Mouse (Mus musculus): ENCODE measurements around the gene Ubb.
"Not testable (repeated sequence)": the region's sequence is repeated elsewhere in the genome, so short reads cannot be mapped to it uniquely, and the experiment has no call there.

The Ubb gene

DNA sequence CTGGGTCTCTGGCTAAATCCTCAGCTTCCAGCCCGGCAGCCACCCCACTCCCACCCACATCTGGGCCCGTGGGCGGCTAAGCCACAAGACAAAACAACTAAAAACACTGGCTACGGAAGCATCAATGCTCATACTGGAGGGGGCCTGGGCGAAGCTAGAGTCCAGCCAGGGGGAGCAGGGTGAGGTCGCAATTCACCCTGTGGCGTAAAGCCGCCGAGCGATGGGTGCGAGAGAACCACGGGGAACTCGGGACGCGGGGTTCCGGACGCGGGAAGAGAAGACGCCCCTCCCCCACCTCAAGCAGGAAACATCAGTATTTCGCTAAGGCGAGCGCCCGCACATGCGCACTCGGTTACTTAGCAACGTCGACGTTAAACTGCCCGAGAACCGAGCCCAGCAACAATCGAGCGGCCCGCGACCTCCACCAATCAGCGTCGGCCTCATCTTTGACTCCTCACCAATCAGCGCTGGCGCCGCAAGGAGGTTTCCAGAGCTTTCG, at the start of gene Ubb:
TSS of gene Ubb (plus strand) at position 445 of the 499 bp plus-strand sequence.
- DNase-seq = peak; percentile 98

DNA sequence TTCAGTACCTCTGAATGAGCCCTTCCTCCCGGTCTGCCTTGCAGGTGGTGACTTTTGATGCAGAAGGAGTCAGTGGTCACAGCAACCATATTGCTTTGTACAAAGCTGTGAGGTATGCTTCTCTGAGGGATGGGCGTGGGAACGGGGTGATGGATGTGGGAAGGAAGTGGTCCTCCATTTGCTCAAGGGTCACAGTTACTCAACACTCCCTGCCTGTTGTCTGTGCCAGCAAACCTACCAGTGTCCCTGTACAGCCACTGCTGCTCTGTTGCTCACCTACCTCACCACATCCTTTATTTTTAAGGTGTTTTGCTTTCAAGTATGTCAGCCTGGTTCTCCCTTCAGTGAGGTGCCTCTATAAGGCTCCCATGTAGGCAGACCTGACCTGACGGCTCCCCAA, 43.3 kb upstream of the Ubb start:
- DNase-seq = no peak

DNA sequence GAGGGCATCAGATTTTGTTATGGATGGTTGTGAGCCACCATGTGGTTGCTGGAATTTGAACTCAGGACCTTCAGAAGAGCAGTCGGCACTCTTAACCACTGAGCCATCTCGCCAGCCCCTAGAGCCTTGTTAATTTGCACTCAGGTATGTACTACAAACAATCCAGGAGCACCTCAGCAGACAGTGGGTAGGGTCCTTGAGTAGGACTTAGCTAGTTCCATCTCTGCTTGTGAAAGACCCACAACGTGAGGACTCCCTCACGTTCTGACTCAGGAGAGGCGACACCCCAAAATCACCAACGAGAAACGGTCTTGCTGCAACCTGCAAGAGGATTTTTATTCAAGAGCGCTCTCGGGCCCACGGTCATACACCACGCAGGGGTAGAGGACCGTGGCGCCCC, 42.6 kb upstream of the Ubb start:
- DNase-seq = not testable (repeated sequence)

DNA sequence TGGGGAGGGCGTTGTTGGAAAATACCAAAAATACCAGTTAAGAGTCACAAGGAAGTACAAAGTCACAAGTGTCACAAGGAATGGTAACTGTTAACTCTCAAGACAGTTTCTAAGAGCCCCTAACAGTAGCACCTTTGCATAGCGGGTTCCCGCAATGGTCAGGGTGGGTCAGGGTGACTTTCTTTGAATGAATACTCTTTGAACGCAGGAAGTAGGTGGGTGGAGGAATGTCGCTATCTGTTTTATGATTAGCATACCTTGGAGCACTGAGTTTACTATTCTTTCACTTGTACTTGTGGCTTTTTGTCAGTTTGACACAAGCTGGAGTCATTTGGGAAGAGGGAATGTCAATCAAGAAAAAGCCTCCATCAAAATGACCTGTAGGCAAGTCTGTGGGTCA, 42.2 kb upstream of the Ubb start:
- not testable (repeated sequence) for DNase-seq

DNA sequence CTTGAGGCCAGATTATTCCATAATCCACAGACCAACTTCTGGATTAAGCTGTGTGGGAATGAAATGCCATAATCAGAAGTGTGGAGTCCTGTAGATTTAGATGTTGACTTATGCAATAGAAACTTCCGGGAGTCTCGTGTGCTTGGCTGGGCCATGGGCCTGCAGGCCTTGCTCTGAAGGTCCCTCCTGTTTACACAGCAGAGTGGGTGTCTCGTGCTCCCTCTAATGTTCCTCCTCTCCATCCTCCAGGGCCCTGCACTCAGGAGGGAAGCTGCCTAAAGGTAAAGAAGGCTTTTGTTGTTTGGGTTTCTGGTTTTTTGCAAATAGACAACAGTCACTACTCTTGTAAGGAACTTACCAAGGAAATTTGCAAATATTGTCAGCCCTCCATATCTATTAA, 41.4 kb upstream of the Ubb start:
- no peak for DNase-seq

DNA sequence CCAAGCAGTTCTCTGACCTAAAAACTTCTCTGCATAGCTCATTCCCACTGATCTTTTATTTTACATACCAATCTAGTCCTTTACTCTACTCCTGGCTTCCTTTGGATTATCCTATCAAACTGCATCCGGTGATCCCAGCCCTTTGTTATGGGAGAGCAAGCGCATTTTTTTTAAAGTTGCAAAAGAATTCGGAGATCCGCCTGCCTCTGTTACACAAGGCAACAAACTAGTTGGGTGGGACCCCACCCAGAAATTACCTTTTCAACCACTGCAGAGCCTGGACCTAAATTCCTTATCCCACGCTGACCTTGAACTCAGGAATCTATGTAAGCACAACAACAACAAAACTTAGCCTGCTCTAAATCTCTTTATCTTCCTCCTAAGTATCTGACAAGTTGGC, 40.0 kb upstream of the Ubb start:
- DNase-seq = no peak

DNA sequence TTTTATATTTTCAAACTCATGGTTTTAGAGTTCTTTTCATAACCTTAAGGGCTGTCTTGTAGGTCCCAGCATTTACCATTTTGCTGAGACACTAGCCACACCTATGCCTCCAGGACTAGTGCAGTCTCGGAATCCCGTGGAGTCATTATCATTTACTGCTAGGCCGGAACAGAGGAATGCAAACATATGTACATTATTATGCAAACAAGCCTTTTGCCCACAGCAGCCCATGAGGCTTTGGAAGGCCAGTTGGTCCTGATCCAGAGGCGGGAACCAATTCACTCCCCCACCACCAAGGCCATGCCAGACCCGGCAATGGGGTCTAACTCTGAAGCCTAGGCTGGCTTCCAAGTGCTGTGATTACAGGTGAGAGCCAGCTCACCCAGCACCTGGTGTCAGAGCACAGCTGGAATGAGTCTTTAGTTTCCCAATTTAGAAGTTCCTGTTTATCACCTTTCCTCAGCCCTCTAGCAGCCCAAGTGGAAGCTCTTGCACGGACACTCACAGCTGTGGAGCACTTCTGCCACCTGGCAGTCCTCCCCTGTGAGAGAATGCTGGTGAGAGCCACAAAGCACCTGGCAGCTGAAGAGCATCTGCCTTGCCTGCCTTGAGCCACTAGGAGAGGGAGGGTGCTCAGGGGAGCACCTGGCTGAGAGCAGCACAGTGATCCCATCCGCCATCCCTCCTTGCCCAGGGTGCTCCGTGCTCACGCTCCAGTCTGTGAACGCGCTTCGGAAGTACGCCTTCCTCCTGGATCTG, 39.3 kb upstream of the Ubb start:
- no peak for DNase-seq

DNA sequence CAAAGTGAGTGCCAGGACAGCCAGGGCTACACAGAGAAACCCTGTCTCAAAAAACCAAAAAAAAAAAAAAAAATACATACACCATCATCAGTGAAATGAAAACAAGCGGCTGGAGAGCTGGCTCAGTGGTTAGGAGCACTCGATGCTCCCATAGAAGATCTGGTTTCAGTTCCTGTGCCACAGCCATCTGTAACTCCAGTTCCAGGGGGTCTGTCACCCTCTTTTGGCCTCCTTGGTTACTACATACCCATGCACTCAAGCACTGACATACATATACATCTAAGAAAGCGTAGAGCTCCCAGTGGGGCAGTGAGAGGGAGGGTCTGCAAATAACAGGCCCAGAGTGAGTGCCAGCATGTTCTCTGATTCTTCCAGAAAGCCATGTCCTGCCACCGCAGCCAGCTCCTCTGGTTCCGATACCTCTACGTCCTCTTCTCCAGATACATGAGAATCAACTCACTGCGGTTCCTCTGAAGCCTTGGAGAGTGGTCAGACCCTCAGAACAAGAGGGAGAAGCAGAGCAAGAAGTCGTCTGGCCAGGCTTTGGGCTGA, 38.4 kb upstream of the Ubb start:
- DNase-seq = no peak

DNA sequence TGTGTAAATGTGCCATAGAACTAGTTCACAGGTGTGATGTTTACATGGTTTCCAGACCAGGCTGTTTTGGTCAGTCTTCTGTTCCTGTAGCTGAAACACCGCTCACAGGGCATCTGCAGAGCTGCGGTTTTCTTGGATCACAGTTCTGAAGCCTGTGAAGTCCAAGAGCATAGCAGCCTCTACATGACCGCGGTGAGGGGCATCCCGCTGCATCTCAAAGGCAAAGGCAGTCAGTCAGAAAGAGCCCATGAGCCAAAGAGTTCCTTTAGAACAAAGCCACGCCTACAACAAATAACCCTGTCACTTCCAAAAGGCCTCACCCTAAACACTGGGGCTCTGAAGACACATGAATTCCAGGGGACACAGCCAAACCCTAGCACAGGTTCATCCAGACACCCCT, 37.7 kb upstream of the Ubb start:
- no peak for DNase-seq

DNA sequence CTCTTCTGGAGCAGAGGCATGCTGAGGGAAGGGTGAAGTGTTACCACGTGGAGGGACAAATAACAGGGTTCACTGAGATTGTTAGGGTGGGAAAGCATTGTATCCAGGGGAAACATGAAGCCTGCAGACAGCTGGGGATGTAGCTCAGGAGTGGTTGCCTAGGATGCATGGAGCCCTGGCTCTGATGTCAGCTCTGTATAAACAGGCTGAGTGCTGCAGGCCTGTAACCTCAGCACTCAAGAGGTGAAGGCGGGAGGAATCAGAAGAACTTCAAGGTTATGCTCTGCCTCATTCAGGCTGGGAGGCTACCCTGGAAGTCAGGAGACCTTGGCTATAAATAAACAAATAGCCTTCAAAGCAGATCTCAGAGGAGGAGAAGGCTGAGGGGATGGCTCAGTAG, 32.0 kb upstream of the Ubb start:
- DNase-seq = no peak

DNA sequence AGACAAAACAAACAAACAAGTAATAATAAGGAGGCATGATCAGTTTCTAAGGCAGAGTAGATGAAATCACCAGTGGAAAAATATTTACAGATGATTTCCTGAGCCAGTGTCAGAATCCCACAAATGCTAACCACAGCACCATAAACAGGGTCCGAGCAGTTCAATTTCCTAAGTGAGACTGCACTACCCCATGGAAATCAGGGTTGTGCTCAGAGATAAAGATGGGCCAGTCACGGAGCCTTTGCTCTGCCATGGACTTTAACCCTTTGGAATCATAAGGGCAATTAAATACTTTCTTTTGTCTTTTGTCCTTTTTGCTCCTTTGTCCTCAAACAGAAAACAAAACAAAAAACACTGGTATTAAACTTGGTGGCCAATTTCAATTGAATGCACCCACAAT, 28.7 kb upstream of the Ubb start:
- DNase-seq = no peak

DNA sequence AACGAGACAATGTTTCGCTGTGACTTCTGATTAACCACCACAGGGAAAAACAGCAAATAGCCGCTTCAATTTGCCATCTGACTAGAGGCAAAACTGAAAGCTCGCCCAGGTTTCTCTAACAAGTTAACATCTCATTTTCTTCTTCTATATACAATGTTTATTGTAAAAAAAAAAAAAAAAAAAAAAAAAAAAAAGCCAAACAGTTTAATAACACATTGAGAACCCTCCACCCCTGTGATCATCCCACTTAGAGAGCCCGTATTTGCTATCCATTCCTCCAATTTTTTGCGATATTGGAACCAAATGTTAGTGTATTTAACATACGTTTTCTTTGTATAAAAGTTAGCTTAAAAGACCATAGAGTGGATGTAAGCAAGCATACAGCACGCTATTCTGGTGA, 13.9 kb upstream of the Ubb start:
- no peak for DNase-seq

DNA sequence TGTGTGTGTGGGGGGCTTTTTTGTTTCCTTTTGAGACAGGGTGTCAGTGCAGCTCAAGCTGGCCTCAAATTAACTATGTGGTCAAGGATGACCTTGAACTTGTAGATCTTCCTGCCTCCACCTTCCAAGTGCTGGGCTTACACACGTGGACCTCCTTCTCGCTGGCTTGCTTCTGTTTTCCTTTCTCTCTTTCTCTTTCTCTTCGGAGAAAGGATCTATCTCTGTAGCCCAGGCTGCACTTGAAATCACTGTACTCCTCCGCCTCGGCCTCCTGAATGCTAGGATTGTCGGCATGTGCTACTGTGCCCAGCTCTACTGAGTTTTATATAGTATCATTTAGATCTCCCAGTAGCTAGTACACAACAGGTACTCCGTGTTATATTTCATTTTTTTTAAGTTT, 13.4 kb upstream of the Ubb start:
- DNase-seq = no peak

DNA sequence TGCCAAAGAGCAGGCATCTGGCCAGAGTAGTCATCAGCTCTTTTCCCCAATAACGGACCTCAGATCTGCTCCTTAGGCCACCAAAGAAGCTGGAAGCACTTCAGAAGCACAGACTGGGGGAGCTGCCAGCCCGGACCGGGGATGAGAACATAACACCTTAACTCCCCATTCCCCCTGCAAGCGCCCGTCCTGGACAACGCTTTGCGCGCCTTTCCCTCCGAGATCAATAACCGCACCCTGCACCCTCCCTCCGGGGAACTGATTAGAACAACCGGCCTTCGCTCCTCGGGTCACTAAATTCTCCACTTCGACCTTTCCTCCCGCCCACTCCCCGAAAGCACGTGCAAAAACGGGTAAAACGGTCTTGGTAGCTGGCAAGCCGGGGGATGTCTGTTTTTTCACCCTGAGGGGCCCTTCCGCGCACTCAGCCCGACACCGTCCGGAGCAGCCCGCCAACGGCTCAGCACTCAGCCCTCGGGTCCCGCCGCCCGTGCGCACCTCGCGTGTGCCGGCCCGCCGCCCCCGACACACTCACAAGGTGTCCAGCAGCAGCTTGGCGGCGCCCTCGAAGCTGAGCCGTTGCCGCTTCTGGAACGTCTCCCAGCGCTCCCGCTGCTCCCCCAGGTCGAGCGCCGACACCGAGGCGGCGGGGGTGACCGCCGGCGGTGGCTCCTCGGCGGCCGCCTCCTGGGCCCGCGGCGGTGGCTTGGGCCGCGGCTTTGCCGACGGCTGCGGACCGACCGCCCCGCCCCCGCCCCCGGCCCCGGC, 12.5 kb upstream of the Ubb start:
- peak; percentile 58 for DNase-seq

DNA sequence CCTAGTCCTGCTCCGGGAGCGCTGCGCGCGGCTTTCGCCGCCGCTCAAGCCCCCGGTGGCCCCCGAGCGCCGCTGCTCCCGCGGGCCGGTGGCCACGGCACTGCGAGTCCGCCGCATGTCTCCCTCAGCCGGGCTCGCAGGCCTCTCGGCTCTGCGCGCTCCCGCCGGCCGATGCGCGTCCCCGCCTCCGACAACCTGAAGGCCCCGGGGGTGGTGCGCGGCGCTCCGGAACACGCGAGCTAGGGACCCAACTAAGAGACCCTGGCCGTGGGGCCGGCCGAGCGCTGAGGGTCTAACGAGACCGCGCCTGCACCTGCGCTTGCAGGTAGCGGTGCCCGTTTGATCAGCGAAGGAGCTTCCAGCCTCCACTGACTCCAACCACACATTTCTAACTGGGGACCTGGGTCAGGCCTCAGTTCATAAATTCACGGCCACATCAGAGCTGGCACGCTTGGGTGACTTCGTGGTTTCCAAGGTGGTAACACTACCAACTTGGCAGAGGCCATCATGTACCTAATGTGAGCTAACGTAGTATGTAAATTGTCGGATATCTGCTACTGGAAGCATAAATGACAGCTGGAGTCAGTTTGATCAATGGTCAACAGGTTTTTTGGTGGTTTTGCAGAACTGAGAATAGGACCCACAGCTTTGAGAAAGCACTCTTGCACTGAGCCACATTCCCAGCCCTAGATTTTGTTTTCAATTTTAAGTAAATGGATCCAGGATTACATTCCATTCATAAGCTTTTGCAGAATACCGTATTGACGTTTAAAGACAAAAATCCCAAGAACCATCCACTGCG, 11.7 kb upstream of the Ubb start, which contains the start of gene Cenpv:
TSS of gene Cenpv (minus strand) at position 173 of the 802 bp plus-strand sequence.
- peak; percentile 85 for DNase-seq

DNA sequence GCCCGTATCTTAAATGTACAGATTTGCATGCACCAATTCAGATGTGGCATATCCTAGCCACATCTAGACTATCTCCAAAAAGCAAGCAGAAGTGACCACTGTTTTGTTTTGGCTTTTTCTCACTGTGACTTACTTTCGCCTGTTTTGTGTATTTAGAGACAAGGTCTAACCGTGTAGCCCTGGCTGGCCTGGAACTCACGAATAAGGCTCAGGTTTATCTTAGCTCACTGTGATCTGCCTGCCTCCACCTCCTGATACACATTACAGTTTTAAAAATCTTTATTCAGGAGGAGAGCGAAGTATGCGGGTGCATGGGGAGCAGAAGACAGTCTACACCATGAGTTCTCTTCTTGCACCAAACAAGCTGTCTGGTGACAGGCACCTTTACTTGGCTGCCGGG, 10.8 kb upstream of the Ubb start:
- DNase-seq = no peak

DNA sequence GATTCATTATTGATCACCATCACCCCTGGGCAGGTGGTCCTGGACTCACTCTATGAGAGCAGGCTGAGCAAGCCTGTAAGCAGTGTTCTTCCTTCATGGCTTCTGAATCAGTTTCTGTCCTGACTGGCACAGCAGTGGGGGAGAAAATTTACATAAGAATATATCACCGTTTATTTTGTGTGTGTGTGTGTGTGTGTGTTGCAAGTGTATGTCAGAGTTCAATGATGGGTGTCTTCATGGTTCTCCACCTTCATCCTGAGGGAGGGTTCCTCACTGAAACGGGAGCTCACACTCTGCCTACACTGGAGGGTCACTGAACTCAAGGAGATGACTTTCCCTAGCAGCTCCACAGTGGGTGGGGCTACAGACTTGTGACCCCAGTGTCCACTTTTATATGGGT, 10.0 kb upstream of the Ubb start:
- no peak for DNase-seq

DNA sequence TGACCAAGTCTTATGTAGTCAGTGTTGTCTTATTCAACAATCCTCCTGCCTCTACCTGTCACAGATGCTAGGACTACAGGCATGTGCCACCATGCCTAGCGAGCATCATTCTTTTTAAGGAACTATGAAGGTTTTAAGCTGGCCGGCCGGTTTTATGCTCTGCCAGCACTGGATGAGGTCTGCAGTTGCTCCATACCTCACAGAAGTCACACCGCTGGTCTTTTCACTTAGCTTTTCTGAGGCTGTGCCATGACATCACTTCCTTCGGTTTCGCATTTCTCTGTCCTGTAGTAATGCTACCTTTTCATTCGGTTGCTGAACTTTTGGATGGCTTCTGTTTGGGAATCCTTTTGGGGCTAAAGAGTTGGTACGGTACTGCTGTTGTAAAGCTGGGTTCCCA, 9.4 kb upstream of the Ubb start:
- no peak for DNase-seq

DNA sequence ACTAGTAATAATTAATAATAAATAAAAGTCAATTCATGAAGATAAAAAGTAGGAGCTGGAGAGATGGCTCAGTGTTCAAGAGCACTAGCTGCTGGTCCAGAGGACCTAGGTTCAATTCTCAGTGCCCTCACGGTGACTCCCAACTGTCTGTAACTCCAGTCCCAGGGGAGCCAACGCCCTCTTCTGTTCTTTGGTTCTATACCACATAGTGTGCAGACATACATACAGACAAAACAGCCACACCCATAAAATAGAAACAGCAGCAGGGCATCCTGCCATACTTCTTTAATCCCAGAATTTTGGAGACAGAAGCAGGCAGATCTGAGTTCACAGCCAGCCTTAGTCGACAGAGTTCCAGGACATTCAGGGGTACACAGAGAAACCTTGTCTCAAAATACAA, 7.0 kb upstream of the Ubb start:
- no peak for DNase-seq

DNA sequence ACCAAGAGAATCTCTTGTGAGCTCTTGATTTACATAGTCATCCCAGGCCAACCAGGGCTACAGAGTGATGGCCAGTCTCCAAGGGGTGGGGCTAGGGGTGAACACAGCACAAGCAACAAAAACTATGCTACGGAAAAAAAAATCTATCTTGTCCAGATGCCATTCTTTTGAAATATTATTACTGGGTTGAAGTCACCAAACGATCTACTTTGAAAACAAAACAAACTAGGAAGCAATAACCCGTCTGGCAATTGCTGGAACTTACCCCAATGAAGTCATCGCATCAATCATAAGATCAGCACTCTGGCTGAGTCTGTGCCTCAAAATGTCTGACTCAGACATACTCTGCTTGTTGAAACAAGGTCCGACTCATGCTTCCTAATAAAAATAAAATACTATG, 1.2 kb upstream of the Ubb start:
- peak; percentile 64 for DNase-seq

DNA sequence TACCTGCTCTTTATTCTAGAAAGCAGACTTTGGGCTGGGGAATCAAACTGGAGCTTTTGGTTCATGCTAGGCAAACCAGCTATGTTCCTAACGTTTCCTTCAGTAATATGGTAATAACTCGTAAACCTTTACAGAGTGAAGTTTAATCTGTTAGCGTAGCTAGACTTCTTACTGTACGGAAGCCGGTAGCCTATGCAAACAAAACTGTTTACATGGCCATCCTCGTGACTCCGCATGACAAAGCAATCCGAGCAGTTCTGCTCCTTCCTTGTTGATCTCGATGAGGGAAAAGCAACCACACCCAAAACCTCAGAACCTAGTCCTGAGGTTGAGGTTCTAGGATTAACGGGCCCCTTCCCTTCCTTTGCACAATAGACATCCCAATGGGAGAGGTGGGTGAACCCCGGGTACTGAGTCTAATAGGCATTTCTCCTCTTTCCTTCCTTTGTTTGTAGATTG, 715 bp upstream of the Ubb start:
- peak; percentile 47 for DNase-seq

DNA sequence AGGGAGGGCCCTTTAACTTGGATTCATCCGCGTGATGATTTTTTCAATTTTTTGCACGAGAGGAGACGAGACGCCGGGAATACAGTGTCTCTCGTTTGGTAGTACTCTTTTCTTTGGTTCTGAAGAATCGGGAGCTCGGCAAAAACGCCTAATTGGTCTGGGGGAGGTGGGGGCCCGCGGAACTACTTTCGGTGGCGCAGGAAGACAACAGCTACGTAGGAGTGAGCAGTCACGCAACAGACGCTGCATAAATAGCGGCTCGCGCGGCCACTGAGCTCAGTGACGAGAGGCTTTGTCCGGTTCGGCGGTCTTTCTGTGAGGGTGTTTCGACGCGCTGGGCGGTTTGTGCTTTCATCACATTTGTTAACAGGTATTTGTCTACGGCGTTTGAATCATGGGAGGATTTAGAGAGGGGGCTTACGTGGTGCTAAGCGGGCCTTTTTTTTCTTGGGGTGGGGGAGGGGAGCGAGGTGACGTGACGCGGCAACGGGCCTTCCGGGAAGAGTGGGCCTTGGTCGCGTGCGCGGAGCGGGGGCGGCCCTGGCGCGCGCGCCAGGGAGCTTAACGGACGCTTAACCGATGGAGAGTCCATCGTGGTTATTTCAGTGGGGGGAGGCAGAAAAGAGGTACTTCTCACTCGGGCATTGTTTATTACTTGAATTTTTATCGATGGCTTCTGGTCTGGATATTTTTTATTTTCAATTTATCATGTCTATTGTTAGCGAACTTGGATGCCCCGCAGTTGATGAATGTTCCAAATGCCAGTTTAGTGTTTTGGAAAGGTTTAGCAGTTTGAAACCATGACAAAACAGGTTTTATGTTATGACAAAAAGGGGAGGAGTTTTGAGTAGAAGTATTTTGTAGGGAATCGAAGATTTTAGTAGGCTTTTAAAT, 502 bp downstream of the Ubb start:
- DNase-seq = peak; percentile 93

Measured in cerebellum, adult 8-10 months (tissue).